Mouse (Mus musculus): ENCODE measurements around the gene Mrps10. TPM values are rescaled to one million over a fixed set of nuclear protein-coding genes. Genes with fewer than 3 reads are reported as not detected.
A peak's percentile ranks its signal among the peaks of the same experiment; 100 is the strongest.

The Mrps10 gene
- polyA plus RNA-seq (2014; fragmentation: Nextera tagmentation; extraction: Ambion mirVana): 72.9 and 74.0 TPM in 2 replicates

- 5% methylated on average over 35 of the region's 35 CpGs for WGBS
- Histone ChIP-seq H3K9me3 (ENCODE audit: control insufficient read depth, low read length) (no peaks in the 10 kb centered on the region), H3K27ac (replicated peaks; ENCODE audit: low read depth, low read length) (peak within 1 kb of the TSS; percentile 63), H3K27me3 (replicated peaks; ENCODE audit: control insufficient read depth, insufficient read depth, low read length) (no peaks in the 10 kb centered on the region), H3K9ac (ENCODE audit: low read depth, low read length) (peak within 1 kb of the TSS; percentile 72), H3K4me2 (ENCODE audit: low read depth, low read length) (peak within 1 kb of the TSS; percentile 71), H3K36me3 (ENCODE audit: control insufficient read depth, insufficient read depth, low read length) (peaks cover 16% of the 10 kb centered on the region), H3K4me3 (ENCODE audit: low read depth, low read length) (peak within 1 kb of the TSS; percentile 90), H3K4me1 (ENCODE audit: control insufficient read depth, insufficient read depth, low read length) (no peaks in the 10 kb centered on the region)
- peak; percentile 93 for ATAC-seq (ENCODE audit: low read depth)
- DNase-seq (ENCODE audit: low spot score): peak; percentile 96
Measured at GRCm38 (mm10) chr17:47368401-47369086, at the start of gene Mrps10. Mrps10 (plus strand) TSS chr17:47368887.

- H3K27ac ChIP-seq (replicated peaks; ENCODE audit: low read depth, low read length): no peak overlapping the region
- H3K4me2 ChIP-seq (ENCODE audit: low read depth, low read length): no peak overlapping the region
- no peaks in the 10 kb centered on the region for H3K4me1 ChIP-seq (ENCODE audit: control insufficient read depth, insufficient read depth, low read length)
- ATAC-seq (ENCODE audit: low read depth) (no peak), DNase-seq (ENCODE audit: low spot score) (no peak)
- H3K36me3 ChIP-seq (ENCODE audit: control insufficient read depth, insufficient read depth, low read length): peaks cover 75% of the 10 kb centered on the region
- no peak overlapping the region for H3K9ac ChIP-seq (ENCODE audit: low read depth, low read length)
- no peaks in the 10 kb centered on the region for H3K27me3 ChIP-seq (replicated peaks; ENCODE audit: control insufficient read depth, insufficient read depth, low read length)
- H3K4me3 ChIP-seq (ENCODE audit: low read depth, low read length): no peak overlapping the region
- 82% methylated on average over 14 of the region's 20 CpGs for WGBS
- H3K9me3 ChIP-seq (ENCODE audit: control insufficient read depth, low read length): no peaks in the 10 kb centered on the region
Measured at GRCm38 (mm10) chr17:47318972-47319625, 49.6 kb upstream of the Mrps10 start.

GRCm38 (mm10) chr17:47319761-47320160, 48.9 kb upstream of the Mrps10 start:
- Histone ChIP-seq H3K27me3 (replicated peaks; ENCODE audit: control insufficient read depth, insufficient read depth, low read length) (no peaks in the 10 kb centered on the region), H3K4me1 (ENCODE audit: control insufficient read depth, insufficient read depth, low read length) (no peaks in the 10 kb centered on the region), H3K4me2 (ENCODE audit: low read depth, low read length) (no peak overlapping the region), H3K4me3 (ENCODE audit: low read depth, low read length) (no peak overlapping the region), H3K9me3 (ENCODE audit: control insufficient read depth, low read length) (no peaks in the 10 kb centered on the region), H3K36me3 (ENCODE audit: control insufficient read depth, insufficient read depth, low read length) (peaks cover 74% of the 10 kb centered on the region), H3K27ac (replicated peaks; ENCODE audit: low read depth, low read length) (no peak overlapping the region), H3K9ac (ENCODE audit: low read depth, low read length) (no peak overlapping the region)
- WGBS: 90% methylated on average over 12 of the region's 12 CpGs
- no peak for DNase-seq (ENCODE audit: low spot score)
- ATAC-seq (ENCODE audit: low read depth): no peak

GRCm38 (mm10) chr17:47322128-47322990, 46.3 kb upstream of the Mrps10 start:
- 79% methylated on average over 21 of the region's 22 CpGs for whole genome bisulfite sequencing
- no peak for DNase-seq (ENCODE audit: low spot score)
- Histone ChIP-seq H3K27me3 (replicated peaks; ENCODE audit: control insufficient read depth, insufficient read depth, low read length) (no peaks in the 10 kb centered on the region), H3K4me1 (ENCODE audit: control insufficient read depth, insufficient read depth, low read length) (no peaks in the 10 kb centered on the region), H3K27ac (replicated peaks; ENCODE audit: low read depth, low read length) (no peak overlapping the region), H3K9me3 (ENCODE audit: control insufficient read depth, low read length) (no peaks in the 10 kb centered on the region), H3K4me3 (ENCODE audit: low read depth, low read length) (no peak overlapping the region), H3K9ac (ENCODE audit: low read depth, low read length) (no peak overlapping the region), H3K36me3 (ENCODE audit: control insufficient read depth, insufficient read depth, low read length) (peaks cover 68% of the 10 kb centered on the region), H3K4me2 (ENCODE audit: low read depth, low read length) (no peak overlapping the region)
- ATAC-seq (ENCODE audit: low read depth): no peak

GRCm38 (mm10) chr17:47322991-47323295, 45.7 kb upstream of the Mrps10 start:
- no peak overlapping the region for H3K27ac ChIP-seq (replicated peaks; ENCODE audit: low read depth, low read length)
- no peak overlapping the region for H3K4me2 ChIP-seq (ENCODE audit: low read depth, low read length)
- H3K27me3 ChIP-seq (replicated peaks; ENCODE audit: control insufficient read depth, insufficient read depth, low read length): no peaks in the 10 kb centered on the region
- 84% methylated on average over 6 of the region's 6 CpGs for WGBS
- no peaks in the 10 kb centered on the region for H3K4me1 ChIP-seq (ENCODE audit: control insufficient read depth, insufficient read depth, low read length)
- H3K36me3 ChIP-seq (ENCODE audit: control insufficient read depth, insufficient read depth, low read length): peaks cover 69% of the 10 kb centered on the region
- no peak for DNase-seq (ENCODE audit: low spot score)
- H3K4me3 ChIP-seq (ENCODE audit: low read depth, low read length): no peak overlapping the region
- H3K9me3 ChIP-seq (ENCODE audit: control insufficient read depth, low read length): no peaks in the 10 kb centered on the region
- no peak overlapping the region for H3K9ac ChIP-seq (ENCODE audit: low read depth, low read length)
- ATAC-seq (ENCODE audit: low read depth): no peak

GRCm38 (mm10) chr17:47327559-47327958, 41.1 kb upstream of the Mrps10 start:
- H3K9me3 ChIP-seq (ENCODE audit: control insufficient read depth, low read length): no peaks in the 10 kb centered on the region
- H3K4me3 ChIP-seq (ENCODE audit: low read depth, low read length): no peak overlapping the region
- H3K4me2 ChIP-seq (ENCODE audit: low read depth, low read length): no peak overlapping the region
- WGBS: 93% methylated on average over 12 of the region's 12 CpGs
- H3K36me3 ChIP-seq (ENCODE audit: control insufficient read depth, insufficient read depth, low read length): peaks cover 87% of the 10 kb centered on the region
- H3K27ac ChIP-seq (replicated peaks; ENCODE audit: low read depth, low read length): no peak overlapping the region
- H3K27me3 ChIP-seq (replicated peaks; ENCODE audit: control insufficient read depth, insufficient read depth, low read length): no peaks in the 10 kb centered on the region
- 0 out of 2 replicates have a peak, but pooled peaks cover 6% of the 10 kb centered on the region for H3K4me1 ChIP-seq (ENCODE audit: control insufficient read depth, insufficient read depth, low read length)
- H3K9ac ChIP-seq (ENCODE audit: low read depth, low read length): no peak overlapping the region
- DNase-seq (ENCODE audit: low spot score): no peak
- no peak for ATAC-seq (ENCODE audit: low read depth)

GRCm38 (mm10) chr17:47327969-47328368, 40.7 kb upstream of the Mrps10 start:
- Histone ChIP-seq H3K27me3 (replicated peaks; ENCODE audit: control insufficient read depth, insufficient read depth, low read length) (no peaks in the 10 kb centered on the region), H3K9me3 (ENCODE audit: control insufficient read depth, low read length) (no peaks in the 10 kb centered on the region), H3K36me3 (ENCODE audit: control insufficient read depth, insufficient read depth, low read length) (peaks cover 84% of the 10 kb centered on the region), H3K4me1 (ENCODE audit: control insufficient read depth, insufficient read depth, low read length) (0 out of 2 replicates have a peak, but pooled peaks cover 6% of the 10 kb centered on the region), H3K9ac (ENCODE audit: low read depth, low read length) (no peak overlapping the region), H3K4me3 (ENCODE audit: low read depth, low read length) (no peak overlapping the region), H3K4me2 (ENCODE audit: low read depth, low read length) (no peak overlapping the region), H3K27ac (replicated peaks; ENCODE audit: low read depth, low read length) (no peak overlapping the region)
- 74% methylated on average over 7 of the region's 7 CpGs for WGBS
- DNase-seq (ENCODE audit: low spot score): no peak
- no peak for ATAC-seq (ENCODE audit: low read depth)

- 0 out of 2 replicates have a peak, but pooled peaks cover 6% of the 10 kb centered on the region for H3K4me1 ChIP-seq (ENCODE audit: control insufficient read depth, insufficient read depth, low read length)
- H3K4me3 ChIP-seq (ENCODE audit: low read depth, low read length): no peak overlapping the region
- H3K9me3 ChIP-seq (ENCODE audit: control insufficient read depth, low read length): no peaks in the 10 kb centered on the region
- H3K27me3 ChIP-seq (replicated peaks; ENCODE audit: control insufficient read depth, insufficient read depth, low read length): no peaks in the 10 kb centered on the region
- ATAC-seq (ENCODE audit: low read depth) (no peak), DNase-seq (ENCODE audit: low spot score) (no peak)
- no peak overlapping the region for H3K4me2 ChIP-seq (ENCODE audit: low read depth, low read length)
- 91% methylated on average over 26 of the region's 26 CpGs for WGBS
- H3K27ac ChIP-seq (replicated peaks; ENCODE audit: low read depth, low read length): no peak overlapping the region
- H3K36me3 ChIP-seq (ENCODE audit: control insufficient read depth, insufficient read depth, low read length): peaks cover 77% of the 10 kb centered on the region
- H3K9ac ChIP-seq (ENCODE audit: low read depth, low read length): no peak overlapping the region
Measured at GRCm38 (mm10) chr17:47328552-47329343, 39.9 kb upstream of the Mrps10 start.
